7 mouse cellular contexts compared by ENCODE assay signal in the genomic region with DNA sequence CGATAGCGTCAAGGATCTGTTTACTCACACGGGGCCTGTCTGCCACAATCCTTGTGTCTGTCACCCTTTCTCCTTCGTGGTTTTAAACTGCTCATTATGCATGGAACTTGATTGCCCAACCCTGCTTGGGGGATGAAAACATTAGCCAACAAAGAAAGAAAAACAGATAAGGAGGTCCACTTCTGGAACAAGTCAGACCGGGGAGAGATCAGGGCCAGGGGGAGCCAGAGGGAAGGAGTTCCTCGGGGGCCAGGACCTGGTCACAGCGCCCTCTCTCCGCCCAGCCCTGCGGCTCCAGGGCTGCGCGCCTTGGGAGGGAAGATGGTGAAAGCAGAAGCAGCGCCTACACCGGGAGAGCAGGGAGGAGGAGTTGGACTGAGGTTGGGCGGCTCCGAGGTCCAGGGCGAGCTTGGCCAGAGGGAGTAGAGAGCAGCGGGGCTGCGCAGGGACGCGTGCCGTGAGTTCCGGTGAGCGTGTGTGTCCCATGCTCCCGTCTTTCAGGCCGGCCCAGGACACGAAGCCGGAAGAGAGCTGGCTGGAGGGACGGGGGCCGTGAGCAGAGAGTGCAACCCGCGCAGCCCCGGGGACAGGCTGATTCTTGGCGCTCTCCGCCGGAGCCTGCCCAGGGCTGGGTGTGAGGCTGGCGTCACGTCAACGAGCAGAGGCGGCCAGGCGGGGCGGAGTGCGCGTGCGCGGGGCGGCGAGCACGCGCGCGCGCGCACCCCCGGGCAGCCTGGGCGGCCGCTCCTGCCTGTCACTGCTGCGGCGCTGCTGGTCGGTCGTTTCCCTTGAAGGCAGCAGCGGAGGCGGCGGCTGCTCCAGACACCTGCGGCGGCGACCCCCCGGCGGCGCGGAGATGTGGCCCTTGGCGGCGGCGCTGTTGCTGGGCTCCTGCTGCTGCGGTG. TPM values are rescaled to one million over a fixed set of nuclear protein-coding genes. Genes with fewer than 3 reads are reported as not detected.
DNase-seq lines count a peak whose midpoint lies in the region; ATAC-seq and TF ChIP-seq lines count a peak whose summit lies in the region.

No protein-coding gene starts in this region.

- H3K27ac ChIP-seq in embryonic facial prominence, embryonic 14.5 days (replicated peaks; ENCODE audit: low read depth, low read length) = peak overlapping the region; percentile 98
- H3K27ac ChIP-seq in heart, adult 2 months = peak overlapping the region; percentile 99
- H3K27ac ChIP-seq in limb, embryonic 13.5 days = peak overlapping the region; percentile 96
- peak overlapping the region; percentile 98 for H3K27ac ChIP-seq in midbrain, embryonic 16.5 days (ENCODE audit: low read length)

- TF ChIP-seq CTCF in heart, adult 2 months (IDR thresholded peaks at IDR 0.05) = peak; percentile 67

- 2% methylated on average over 23 of the region's 74 CpGs for WGBS in embryonic facial prominence, embryonic 14.5 days
- 1% methylated on average over 72 of the region's 74 CpGs for WGBS in heart, adult 2 months
- 2% methylated on average over 53 of the region's 74 CpGs for WGBS in limb, embryonic 13.5 days
- under 1% methylated on average over 48 of the region's 74 CpGs for WGBS in midbrain, embryonic 16.5 days

- peak overlapping the region; percentile 94 for H3K4me3 ChIP-seq in embryonic facial prominence, embryonic 14.5 days (ENCODE audit: low read depth, low read length)
- H3K4me3 ChIP-seq in heart, adult 2 months = peak overlapping the region; percentile 98
- peak overlapping the region; percentile 94 for H3K4me3 ChIP-seq in limb, embryonic 13.5 days
- H3K4me3 ChIP-seq in midbrain, embryonic 16.5 days (ENCODE audit: low read depth, low read length) = peak overlapping the region; percentile 93

- H3K9me3 ChIP-seq in embryonic facial prominence, embryonic 14.5 days (ENCODE audit: control insufficient read depth, low read length) = no peaks in the 10 kb centered on the region
- H3K9me3 ChIP-seq in limb, embryonic 13.5 days = no peaks in the 10 kb centered on the region
- H3K9me3 ChIP-seq in midbrain, embryonic 16.5 days (replicated peaks; ENCODE audit: control insufficient read depth, low read length, poor library complexity, severe bottlenecking) = no peaks in the 10 kb centered on the region

- intact Hi-C loops in heart, adult 2 months (cut with DNase I) = loop anchor here (5.0 to 10.0 kb wide), 6 partner anchors 53 to 880 kb away; partner anchors contain the start of genes Cd47 and Ift57

- H3K36me3 ChIP-seq in embryonic facial prominence, embryonic 14.5 days (ENCODE audit: control insufficient read depth, insufficient read depth, low read length) = no peaks in the 10 kb centered on the region
- peaks cover 11% of the 10 kb centered on the region for H3K36me3 ChIP-seq in heart, adult 2 months (ENCODE audit: control insufficient read depth, insufficient read depth, low read length)
- no peaks in the 10 kb centered on the region for H3K36me3 ChIP-seq in limb, embryonic 13.5 days
- no peaks in the 10 kb centered on the region for H3K36me3 ChIP-seq in midbrain, embryonic 16.5 days (ENCODE audit: control insufficient read depth, insufficient read depth, low read length)

- DNase-seq in adrenal gland, postnatal 25 days = peak; percentile 95
- peak; percentile 94 for DNase-seq in embryonic facial prominence, embryonic 14.5 days (ENCODE audit: low spot score)
- DNase-seq in heart, adult 2 months = peak; percentile 94 to 97
- DNase-seq in kidney, adult 8-10 months = peak; percentile 90 to 91
- DNase-seq in spleen, postnatal 10 days (ENCODE audit: low spot score in 2 of 2) = peak; percentile 94

- peak; percentile 69; the same call in 1 of the 2 replicates for TF ChIP-seq EP300 in heart, adult 2 months (IDR thresholded peaks at IDR 0.05; ENCODE audit: insufficient read depth, low read depth, low read length)

- H3K79me2 ChIP-seq in heart, adult 2 months (replicated peaks; ENCODE audit: control insufficient read depth, insufficient read depth, low read length) = no peaks in the 10 kb centered on the region

- ATAC-seq in embryonic facial prominence, embryonic 14.5 days (ENCODE audit: low read depth) = peak; percentile 96
- ATAC-seq in limb, embryonic 13.5 days (ENCODE audit: low FRiP score, low read depth) = peak; percentile 95
- ATAC-seq in midbrain, embryonic 16.5 days = peak; percentile 97

- peak overlapping the region; percentile 89 for H3K9ac ChIP-seq in embryonic facial prominence, embryonic 14.5 days (ENCODE audit: low read depth, low read length)
- peak overlapping the region; percentile 97 for H3K9ac ChIP-seq in heart, adult 2 months (ENCODE audit: low read depth, low read length)
- H3K9ac ChIP-seq in limb, embryonic 13.5 days = peak overlapping the region; percentile 91
- H3K9ac ChIP-seq in midbrain, embryonic 16.5 days (ENCODE audit: low read depth, low read length) = peak overlapping the region; percentile 96

- no peaks in the 10 kb centered on the region for H3K27me3 ChIP-seq in embryonic facial prominence, embryonic 14.5 days (replicated peaks; ENCODE audit: control insufficient read depth, insufficient read depth, low read length)
- no peaks in the 10 kb centered on the region for H3K27me3 ChIP-seq in heart, adult 2 months (ENCODE audit: control insufficient read depth, insufficient read depth, low read length)
- no peaks in the 10 kb centered on the region for H3K27me3 ChIP-seq in limb, embryonic 13.5 days
- H3K27me3 ChIP-seq in midbrain, embryonic 16.5 days (ENCODE audit: control insufficient read depth, insufficient read depth, low read depth, low read length) = no peaks in the 10 kb centered on the region

- TF ChIP-seq POLR2A in heart, adult 2 months (IDR thresholded peaks at IDR 0.05; ENCODE audit: insufficient read depth, low read depth, low read length) = peak; percentile 87

- H3K4me1 ChIP-seq in embryonic facial prominence, embryonic 14.5 days (ENCODE audit: control insufficient read depth, insufficient read depth, low read length) = peaks cover 15% of the 10 kb centered on the region
- peaks cover 15% of the 10 kb centered on the region for H3K4me1 ChIP-seq in heart, adult 2 months (ENCODE audit: control insufficient read depth, insufficient read depth, low read length)
- peaks cover 31% of the 10 kb centered on the region for H3K4me1 ChIP-seq in limb, embryonic 13.5 days
- H3K4me1 ChIP-seq in midbrain, embryonic 16.5 days (ENCODE audit: control insufficient read depth, insufficient read depth, low read length) = peaks cover 10% of the 10 kb centered on the region

- peak overlapping the region; percentile 54 for H3K4me2 ChIP-seq in embryonic facial prominence, embryonic 14.5 days (ENCODE audit: low read depth, low read length)
- H3K4me2 ChIP-seq in limb, embryonic 13.5 days (replicated peaks) = peak overlapping the region; percentile 73
- peak overlapping the region; percentile 67 for H3K4me2 ChIP-seq in midbrain, embryonic 16.5 days (ENCODE audit: low read length)

RNA-seq across cellular contexts. Expression of gene Cd47, which starts 54.9 kb away (rescaled TPM):
- 175 and 220 TPM in 2 replicates for total RNA-seq in adrenal gland, postnatal 25 days (2021)
- 96.1 and 102 TPM in 2 replicates for polyA plus RNA-seq in embryonic facial prominence, embryonic 14.5 days (2014; fragmentation: Nextera tagmentation; extraction: Ambion mirVana)
- total RNA-seq in heart, adult 2 months (2021) = 10 to 100 TPM; 76.5 to 87.1 TPM
- 30.9 and 49.3 TPM in 2 replicates for polyA plus RNA-seq in heart, adult 2 months (2012; rRNA removed)
- polyA plus RNA-seq in limb, embryonic 13.5 days (2015; fragmentation: Nextera tagmentation; extraction: Ambion mirVana) = 62.1 and 62.5 TPM in 2 replicates
- 157 and 169 TPM in 2 replicates for polyA plus RNA-seq in midbrain, embryonic 16.5 days (2015; fragmentation: Nextera tagmentation; extraction: Ambion mirVana)

Comparison
In these comparisons a context has a peak if more than half of its experiments do, and no peak if none do; other contexts are left out.
1. Peak in every context shown above with its lines: DNase-seq, ATAC-seq, H3K4me3 ChIP-seq and H3K27ac ChIP-seq.